Mouse (Mus musculus) urinary bladder, adult 2 months (tissue): Measurements from ENCODE around the gene Uqcrc1. TPM values are rescaled to one million over a fixed set of nuclear protein-coding genes. Genes with fewer than 3 reads are reported as not detected.

Experiments
- DNase-seq: peaks from one replicate; pipeline ENCODE4 v3.0.0; 2022; ENCODE audit warnings: low spot score
- polyA plus RNA-seq: library from polyadenylated mRNA; depleted of rRNA; stranded (reverse); fragments of >200 nt; gene quantifications from 2 replicates; pipeline ENCODE4 v1.2.3, GENCODE M21; 2012; rRNA removed

Gene Uqcrc1
- polyA plus RNA-seq, 1 experiment, result 302 TPM

- DNase-seq, result no peak
These were observed 49.3 kb downstream of the Uqcrc1 start, which contains the start of gene Ucn2 for GRCm38 (mm10) chr9:108985710-108986109. Ucn2 (plus strand) TSS chr9:108986010.

GRCm38 (mm10) chr9:108987704-108988350 is 51.4 kb downstream of the Uqcrc1 start:
- DNase-seq, result no peak

GRCm38 (mm10) chr9:108989802-108990461 is 53.5 kb downstream of the Uqcrc1 start:
- DNase-seq, result no peak

DNA sequence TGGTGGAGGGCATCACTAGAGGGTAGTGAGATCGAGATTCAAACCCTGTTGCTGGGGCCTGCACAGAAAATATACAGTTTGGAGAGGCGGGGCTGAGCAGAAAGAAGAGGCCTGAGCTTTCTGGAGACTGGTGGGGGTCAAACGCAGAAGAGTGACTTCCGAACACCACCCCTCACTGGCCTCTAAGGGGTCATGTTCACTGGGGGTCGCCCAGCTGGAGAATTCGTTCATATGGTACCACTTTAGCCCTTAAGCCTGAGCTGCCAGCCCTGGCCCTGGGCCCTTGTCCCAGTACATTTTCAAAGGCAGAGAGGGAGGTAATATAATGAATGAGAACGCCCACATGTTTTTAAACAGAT is 54.0 kb downstream of the Uqcrc1 start:
- DNase-seq, result no peak

DNA sequence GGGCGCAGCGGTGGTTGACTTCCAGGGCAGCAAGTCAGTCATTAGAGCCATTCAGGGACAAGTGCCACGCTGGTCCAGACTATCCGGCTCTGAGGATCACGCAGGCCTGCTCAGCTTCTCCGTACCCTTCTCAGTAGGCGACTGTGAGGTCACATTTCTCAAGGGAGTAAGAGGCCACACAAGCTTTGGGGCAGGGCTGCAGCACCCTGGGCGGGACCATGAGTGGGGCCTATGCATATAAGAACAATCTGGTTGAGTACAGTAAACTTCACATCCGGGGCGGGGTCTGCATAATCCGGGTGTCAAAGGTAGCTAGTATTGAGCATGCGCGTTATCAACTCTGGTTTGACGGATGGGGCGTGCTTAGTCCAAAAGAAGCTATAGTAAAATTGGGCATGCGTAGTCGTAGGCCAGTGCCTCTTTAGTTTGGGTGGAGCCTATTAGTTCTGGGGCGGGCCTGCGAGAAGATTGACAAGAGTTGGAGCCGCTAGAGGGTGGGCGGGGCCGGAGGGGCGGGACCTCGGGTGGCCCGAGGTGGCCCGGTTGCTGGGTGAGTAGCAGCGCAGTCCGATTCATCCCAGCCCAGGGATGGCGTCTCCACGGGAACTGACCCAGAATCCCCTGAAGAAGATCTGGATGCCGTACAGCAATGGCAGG is 55.1 kb downstream of the Uqcrc1 start, which contains the start of gene Pfkfb4:
Gene Pfkfb4, plus strand, starts transcription at position 351 of the 657 bp plus-strand sequence.
- DNase-seq, result peak; percentile 66

DNA sequence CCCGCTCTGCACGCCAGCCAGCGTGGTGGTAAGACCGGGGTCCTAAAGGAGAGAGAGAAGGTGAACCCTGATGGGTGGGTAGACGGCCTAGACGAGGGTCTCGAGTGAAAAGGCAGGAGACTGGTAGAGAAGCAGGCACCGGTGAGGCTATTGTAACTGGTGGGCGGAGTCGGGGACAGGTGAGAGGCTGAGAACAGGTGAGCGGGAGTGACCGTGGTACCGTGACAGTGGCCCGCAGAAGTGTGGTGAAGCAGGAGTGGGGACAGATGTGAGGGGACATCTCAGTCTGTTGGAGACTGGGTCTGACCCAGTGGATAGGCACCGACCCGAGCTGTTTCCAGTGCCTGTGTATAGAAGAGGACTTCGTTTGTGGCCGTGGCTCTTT is 55.6 kb downstream of the Uqcrc1 start:
- DNase-seq, result no peak

- no peak for DNase-seq
These were observed 56.4 kb downstream of the Uqcrc1 start for GRCm38 (mm10) chr9:108992620-108993361.

DNA sequence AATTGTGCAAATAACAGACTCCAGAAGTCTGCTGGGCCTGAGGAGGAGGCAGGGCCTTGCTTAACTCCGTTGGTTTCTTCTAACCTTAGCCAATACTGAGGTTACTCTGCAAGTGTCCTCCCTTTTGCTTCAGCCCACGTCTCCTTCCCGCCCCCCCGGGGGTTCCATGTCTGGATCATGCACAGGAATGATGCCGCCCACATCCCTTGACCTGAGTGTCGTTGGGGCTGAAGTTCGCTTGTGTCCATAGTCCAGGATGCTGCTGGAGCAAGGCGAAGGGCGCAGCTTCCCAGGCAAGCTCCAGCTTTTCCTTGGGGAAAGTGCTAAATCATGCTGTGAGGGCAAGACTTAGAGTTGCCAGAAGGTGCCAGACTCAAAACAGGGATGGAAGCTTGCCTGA is 60.0 kb downstream of the Uqcrc1 start:
- DNase-seq, result no peak

DNA sequence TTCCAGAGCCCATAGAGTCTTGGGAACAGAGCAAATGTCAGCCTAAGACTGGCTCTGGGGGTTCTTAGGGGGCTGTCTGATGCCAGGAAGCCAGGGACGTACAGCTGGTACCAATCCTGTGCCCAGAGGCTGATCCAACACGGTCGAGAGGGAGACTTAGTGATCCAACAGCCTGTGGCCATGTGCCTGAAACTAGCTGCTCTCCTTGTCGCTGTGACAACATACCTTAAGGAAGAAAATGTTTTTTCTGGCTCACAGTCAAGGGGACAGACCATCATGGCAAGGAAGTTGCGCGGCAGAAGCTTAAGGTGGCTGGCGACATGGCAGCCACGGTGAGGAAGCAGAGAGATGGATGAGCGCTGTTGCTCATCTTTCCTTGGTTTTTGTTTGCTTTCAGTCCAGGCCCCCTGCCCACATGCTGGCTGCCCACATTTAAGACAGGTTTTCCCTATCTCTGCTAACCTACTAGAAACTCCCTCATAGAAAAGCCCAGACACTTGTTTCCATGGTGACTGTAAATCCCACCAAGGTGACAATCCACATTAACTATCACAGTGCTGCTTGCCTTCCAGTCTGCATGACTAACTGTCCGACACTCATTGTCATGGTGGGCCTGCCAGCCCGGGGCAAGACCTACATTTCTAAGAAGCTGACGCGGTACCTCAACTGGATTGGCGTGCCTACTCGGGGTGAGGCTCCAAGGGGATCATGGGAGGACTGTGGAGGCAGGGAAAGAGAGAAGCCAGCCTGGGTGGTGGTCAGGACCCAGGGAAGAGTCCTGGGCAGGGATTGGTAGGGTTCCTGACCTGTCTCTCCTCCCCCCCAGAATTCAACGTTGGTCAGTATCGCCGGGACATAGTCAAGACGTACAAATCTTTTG is 62.1 kb downstream of the Uqcrc1 start:
- no peak for DNase-seq

DNA sequence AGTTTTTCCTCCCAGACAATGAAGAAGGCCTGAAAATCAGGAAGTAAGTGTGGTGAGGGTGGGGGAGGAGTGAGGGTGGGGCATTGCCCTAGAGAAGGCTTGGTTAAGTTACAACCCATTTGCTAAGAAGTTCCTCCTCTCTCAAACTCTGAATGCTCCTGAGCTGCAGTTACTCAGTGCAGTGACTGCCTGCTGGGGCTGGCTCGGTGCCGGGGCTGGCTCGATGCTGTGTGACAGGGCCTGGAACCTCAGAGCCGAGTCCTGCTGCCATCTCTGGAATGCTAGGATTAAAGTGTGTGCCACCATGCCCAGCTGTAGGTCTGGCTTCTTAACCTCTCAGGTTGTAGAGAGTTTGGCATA is 62.7 kb downstream of the Uqcrc1 start:
- DNase-seq, result no peak

Other genes with a start within 250 kb of the Uqcrc1 start
- 24.5 and 31.8 TPM in 2 replicates for gene Prkar2a, start 247.3 kb upstream of the Uqcrc1 start, polyA plus RNA-seq
- 77.3 and 97.8 TPM in 2 replicates for gene Ip6k2, start 152.8 kb upstream of the Uqcrc1 start, polyA plus RNA-seq
- gene Nckipsd, start 128.3 kb upstream of the Uqcrc1 start, polyA plus RNA-seq, result 10.2 and 11.7 TPM in 2 replicates
- 0.19 and 0.23 TPM in 2 replicates for gene Celsr3, start 110.3 kb upstream of the Uqcrc1 start, polyA plus RNA-seq
- gene Slc26a6, start 83.3 kb upstream of the Uqcrc1 start, polyA plus RNA-seq, result 9.7 and 9.8 TPM in 2 replicates
- not detected in 2 replicates for gene Tmem89, start 22.0 kb upstream of the Uqcrc1 start, polyA plus RNA-seq
- gene Col7a1, start 17.0 kb downstream of the Uqcrc1 start, polyA plus RNA-seq, result 3.3 and 4.7 TPM in 2 replicates
- 0.43 and 0.51 TPM in 2 replicates for gene Ucn2, start 49.4 kb downstream of the Uqcrc1 start, polyA plus RNA-seq
- gene Pfkfb4, start 55.1 kb downstream of the Uqcrc1 start, polyA plus RNA-seq, result 16.3 and 19.4 TPM in 2 replicates
- gene Shisa5, start 101.9 kb downstream of the Uqcrc1 start, polyA plus RNA-seq, result 201 and 202 TPM in 2 replicates
- 37.3 and 41.4 TPM in 2 replicates for gene Trex1, start 123.1 kb downstream of the Uqcrc1 start, polyA plus RNA-seq
- 17.1 and 17.6 TPM in 2 replicates for gene Atrip, start 137.5 kb downstream of the Uqcrc1 start, polyA plus RNA-seq
- 10.9 and 14.0 TPM in 2 replicates for gene Ccdc51, start 145.9 kb downstream of the Uqcrc1 start, polyA plus RNA-seq
- 118 and 126 TPM in 2 replicates for gene Tma7, start 146.0 kb downstream of the Uqcrc1 start, polyA plus RNA-seq
- 19.9 and 26.2 TPM in 2 replicates for gene Plxnb1, start 158.8 kb downstream of the Uqcrc1 start, polyA plus RNA-seq
- not detected in 2 replicates for gene Fbxw21, start 225.4 kb downstream of the Uqcrc1 start, polyA plus RNA-seq